Mouse (Mus musculus): ENCODE results near the gene Stil. TPM values are rescaled to one million over a fixed set of nuclear protein-coding genes. Genes with fewer than 3 reads are reported as not detected.

Gene Stil
- polyA plus RNA-seq, 1 experiment from 2014 or later: 2.6 TPM

DNA sequence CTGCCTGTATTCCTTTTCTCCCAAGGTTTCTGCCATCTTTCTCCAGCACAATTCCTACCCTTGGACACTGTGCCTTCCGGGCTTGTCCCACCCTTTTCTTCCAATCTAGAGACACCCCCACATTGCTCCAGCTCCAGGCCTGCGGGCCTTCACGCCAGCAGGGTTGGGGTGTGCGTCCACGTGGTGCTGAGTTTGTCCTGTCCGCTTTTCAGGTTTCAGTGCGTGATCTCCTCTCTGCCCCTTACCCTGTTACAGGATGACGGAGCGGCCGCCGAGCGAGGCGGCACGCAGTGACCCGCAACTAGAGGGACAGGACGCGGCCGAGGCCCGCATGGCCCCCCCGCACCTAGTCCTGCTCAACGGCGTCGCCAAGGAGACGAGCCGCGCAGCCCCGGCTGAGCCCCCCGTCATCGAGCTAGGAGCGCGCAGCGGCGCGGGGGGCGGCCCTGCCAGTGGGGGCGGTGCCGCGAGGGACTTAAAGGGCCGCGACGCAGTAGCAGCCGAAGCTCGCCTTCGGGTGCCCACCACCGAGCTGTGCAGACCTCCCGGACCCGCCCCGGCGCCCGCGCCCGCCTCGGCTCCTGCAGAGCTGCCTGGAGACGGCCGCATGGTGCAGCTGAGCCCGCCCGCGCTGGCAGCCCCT lies 63.0 kb downstream of the Stil start:
- no peaks in the 10 kb centered on the region for H3K36me3 ChIP-seq (replicated peaks)
- peaks cover 61% of the 10 kb centered on the region for H3K27me3 ChIP-seq (replicated peaks)
- peak; percentile 86 for ATAC-seq (replicated peaks)
- no peaks in the 10 kb centered on the region for H3K9me3 ChIP-seq
- H3K27ac ChIP-seq: peak overlapping the region; percentile 57
- peak overlapping the region; percentile 89 for H3K4me2 ChIP-seq
- under 1% methylated on average over 57 of the region's 58 CpGs for WGBS
- peak overlapping the region; percentile 47 for H3K4me3 ChIP-seq
- peaks cover 18% of the 10 kb centered on the region for H3K4me1 ChIP-seq
- H3K9ac ChIP-seq: peak overlapping the region; percentile 41

DNA sequence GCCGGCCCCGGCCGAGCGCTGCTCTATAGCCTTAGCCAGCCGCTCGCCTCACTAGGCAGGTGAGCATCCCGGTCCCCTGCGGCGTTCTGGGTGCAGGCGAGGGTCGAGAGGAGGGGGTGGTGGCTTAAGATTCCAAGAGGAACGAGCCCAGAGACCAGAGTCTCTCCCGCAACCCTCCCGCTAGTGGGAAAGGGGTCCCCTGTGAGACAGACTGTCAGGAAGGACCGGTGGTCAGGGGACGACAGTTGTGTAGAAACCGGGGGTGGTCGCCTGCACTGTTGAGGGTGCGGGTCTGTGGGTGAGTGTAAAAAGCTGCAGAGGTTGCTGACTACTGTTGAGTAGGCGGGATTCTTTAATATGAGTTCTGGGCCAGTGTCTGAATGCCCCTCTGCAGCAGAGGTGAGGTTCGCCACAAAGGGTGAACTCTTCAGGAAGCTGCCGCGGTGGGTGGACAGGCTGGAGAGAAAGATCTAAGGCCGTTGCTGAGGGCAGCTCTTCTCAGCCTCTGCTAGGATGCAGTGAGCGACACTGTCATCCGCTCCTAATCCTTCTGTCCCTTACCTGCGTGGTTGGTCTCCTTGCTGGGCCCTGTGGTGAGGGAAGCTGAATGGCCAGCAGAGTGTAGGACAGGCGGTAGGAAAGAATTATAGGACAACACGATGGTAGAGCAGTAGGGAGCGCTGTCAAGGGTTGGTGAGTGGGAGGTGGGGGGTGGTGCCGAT lies 63.7 kb downstream of the Stil start:
- ATAC-seq (replicated peaks): peak; percentile 25
- under 1% methylated on average over 31 of the region's 31 CpGs for WGBS

DNA sequence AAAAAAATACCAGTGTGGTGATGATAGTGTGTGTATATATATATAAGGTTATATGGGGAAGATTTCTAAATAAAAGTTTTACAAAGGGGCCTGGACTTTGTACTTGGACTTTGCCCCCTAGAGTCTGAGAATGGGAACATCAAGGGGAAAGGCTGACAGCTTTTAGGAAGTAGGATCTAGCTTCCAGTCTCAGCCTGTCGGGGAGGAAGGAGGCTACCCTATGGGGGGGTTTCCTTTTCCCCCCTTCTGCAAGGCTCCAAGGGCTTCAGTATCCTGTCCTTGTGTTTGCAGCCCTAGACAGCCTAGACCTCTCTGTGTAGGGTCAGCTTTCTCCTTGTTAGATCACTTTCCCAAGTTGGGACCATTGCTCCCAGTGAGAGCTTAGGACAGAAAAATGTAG lies 71.7 kb downstream of the Stil start:
- Histone ChIP-seq H3K27ac (no peak overlapping the region), H3K4me3 (no peak overlapping the region), H3K36me3 (replicated peaks) (no peaks in the 10 kb centered on the region), H3K9ac (no peak overlapping the region), H3K4me1 (no peaks in the 10 kb centered on the region), H3K4me2 (no peak overlapping the region), H3K27me3 (replicated peaks) (no peaks in the 10 kb centered on the region), H3K9me3 (no peaks in the 10 kb centered on the region)
- ATAC-seq (replicated peaks): no peak
- 63% methylated on average over 1 of the region's 1 CpGs for WGBS

More for the DNA sequence above, 63.7 kb downstream of the Stil start:
- peaks cover 60% of the 10 kb centered on the region for H3K27me3 ChIP-seq (replicated peaks)
- peak overlapping the region; percentile 41 for H3K9ac ChIP-seq
- H3K4me3 ChIP-seq: peak overlapping the region; percentile 47
- peaks cover 18% of the 10 kb centered on the region for H3K4me1 ChIP-seq
- peak overlapping the region; percentile 89 for H3K4me2 ChIP-seq
- no peaks in the 10 kb centered on the region for H3K9me3 ChIP-seq
- H3K36me3 ChIP-seq (replicated peaks): no peaks in the 10 kb centered on the region
- H3K27ac ChIP-seq: peak overlapping the region; percentile 57

DNA sequence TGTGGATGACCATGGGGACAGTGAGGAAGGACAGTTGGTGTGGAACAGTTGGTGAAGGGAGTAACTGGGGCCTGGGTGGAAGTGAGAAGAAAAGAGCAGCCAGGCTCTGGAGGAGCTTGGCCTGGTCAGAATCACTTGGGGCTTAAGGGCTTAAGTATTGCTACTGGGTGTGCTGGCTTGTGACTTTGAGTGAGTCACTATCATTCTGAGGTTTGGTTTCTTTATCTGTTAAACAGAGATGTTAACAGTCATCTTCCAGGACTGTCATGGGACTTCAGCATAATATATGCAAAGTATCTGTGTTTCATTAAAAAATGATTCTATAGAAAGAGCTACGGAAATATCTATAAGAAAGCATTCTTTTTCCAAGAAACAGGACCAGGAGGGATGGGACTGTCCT lies 74.8 kb downstream of the Stil start:
- 82% methylated on average over 1 of the region's 1 CpGs for WGBS

DNA sequence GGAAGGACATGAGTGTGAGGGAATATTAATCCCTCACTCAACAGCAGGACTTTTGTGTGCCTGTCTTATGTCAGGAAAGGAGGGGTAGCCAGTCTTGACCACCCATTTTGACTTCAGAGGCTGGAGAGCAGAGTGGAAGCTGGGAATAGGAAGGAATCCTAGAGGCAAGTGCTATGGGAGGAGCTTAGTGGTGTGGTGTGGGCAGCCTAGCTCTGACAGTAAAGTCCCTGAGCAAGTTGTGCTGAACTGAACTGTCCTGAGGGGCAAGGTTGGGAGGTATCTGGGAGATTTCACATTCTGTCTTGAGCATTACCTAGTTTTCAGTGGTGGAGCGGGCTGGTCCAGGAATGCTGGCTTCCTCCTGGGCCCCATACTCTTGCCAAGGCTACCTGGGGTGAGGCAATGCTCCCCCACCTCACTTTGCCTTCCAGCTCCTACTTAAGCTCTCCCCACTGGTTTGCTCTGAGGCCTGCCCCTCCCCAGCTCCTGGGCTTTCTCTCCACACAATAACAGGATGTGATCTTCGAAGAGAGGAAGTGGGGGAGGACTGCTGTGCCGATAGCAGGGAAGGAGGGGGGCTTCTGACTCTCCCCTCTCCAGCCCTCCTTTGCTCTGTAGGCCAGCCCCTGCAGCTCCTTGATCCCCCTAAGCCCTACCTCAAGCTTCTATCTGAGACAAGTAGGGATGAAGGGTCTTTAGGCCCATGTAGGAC lies 75.4 kb downstream of the Stil start:
- Histone ChIP-seq H3K9me3 (no peaks in the 10 kb centered on the region), H3K27ac (no peak overlapping the region), H3K27me3 (replicated peaks) (no peaks in the 10 kb centered on the region), H3K4me1 (peaks cover 17% of the 10 kb centered on the region), H3K36me3 (replicated peaks) (no peaks in the 10 kb centered on the region), H3K9ac (no peak overlapping the region), H3K4me3 (no peak overlapping the region), H3K4me2 (no peak overlapping the region)
- no peak for ATAC-seq (replicated peaks)
- 33% methylated on average over 3 of the region's 3 CpGs for WGBS

More for the DNA sequence above, 74.8 kb downstream of the Stil start:
- no peak overlapping the region for H3K4me3 ChIP-seq
- H3K27ac ChIP-seq: no peak overlapping the region
- H3K4me1 ChIP-seq: peaks cover 13% of the 10 kb centered on the region
- no peaks in the 10 kb centered on the region for H3K27me3 ChIP-seq (replicated peaks)
- H3K4me2 ChIP-seq: no peak overlapping the region
- H3K9me3 ChIP-seq: no peaks in the 10 kb centered on the region
- no peak overlapping the region for H3K9ac ChIP-seq
- H3K36me3 ChIP-seq (replicated peaks): no peaks in the 10 kb centered on the region
- ATAC-seq (replicated peaks): no peak

DNA sequence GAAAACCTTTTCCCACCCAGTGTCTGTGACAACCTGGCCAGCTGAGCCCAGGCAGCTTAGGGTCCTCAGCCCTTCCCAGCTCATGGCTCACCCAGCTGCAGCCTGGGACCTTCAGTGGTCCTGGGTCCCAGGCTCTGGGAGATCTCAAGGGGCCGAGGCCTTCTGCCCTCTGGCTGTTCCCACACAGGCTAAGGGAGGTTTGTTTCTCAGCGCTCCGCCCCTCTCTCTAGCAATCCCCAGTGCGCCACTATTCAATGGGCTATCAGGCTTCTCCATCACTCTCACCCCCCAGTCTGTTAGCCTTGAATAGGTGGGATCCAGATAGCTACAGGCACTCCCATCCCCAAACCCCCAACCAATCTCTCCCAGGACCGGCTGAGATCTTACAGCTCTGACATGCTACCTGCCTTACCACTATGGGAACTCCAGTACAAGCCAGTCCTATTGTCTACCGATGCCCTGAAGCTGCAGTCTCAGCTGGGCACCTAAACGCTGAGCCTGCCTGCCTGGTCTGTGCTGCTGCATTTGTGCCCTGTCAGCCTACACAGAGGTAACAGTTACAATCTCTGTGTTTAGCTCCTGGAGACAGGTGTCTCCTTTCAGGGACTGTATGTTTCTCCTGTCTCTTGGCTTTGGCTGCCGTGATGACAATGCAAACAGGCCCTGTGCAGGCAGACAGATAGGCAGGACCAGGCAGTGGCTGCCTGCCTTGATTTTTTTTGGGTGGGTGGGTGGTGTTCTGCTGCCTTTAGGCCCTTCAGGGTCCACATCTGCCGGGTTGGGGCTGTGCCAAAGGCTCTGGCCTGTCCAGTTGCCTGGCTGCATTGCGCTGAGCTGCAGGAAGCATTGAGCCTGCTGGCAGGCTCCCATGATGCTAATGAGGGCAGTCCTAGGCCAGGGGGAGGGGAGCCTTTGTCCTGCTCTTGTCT lies 79.2 kb downstream of the Stil start:
- peak; percentile 86 for ATAC-seq (replicated peaks)
- H3K36me3 ChIP-seq (replicated peaks): no peaks in the 10 kb centered on the region

DNA sequence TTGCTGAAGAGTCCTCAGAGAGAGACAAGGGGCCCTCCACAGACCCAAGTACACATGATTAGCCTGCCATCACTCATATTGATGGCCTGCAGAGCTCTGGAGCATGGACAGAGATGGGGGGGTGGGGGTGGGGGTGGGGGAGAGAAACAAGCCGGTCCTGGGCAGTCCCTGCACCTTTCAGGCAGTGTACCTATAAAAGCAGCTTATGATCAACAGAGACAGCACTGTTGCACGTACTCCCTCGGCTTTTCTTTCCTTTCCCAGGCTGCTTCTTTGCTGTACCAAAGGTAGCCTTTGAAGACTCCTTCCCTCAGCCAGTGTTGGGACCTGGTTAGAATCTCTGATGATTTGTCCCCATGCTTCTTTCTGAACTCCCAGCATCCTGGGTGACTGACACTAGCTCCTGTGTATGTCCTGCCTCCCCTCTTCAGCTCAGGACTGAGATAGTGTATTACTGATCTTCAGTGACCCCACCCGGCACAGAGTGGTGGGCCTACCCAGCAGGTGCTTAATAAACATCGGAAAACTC lies 79.9 kb downstream of the Stil start:
- H3K36me3 ChIP-seq (replicated peaks): no peaks in the 10 kb centered on the region
- no peak overlapping the region for H3K4me3 ChIP-seq
- H3K9ac ChIP-seq: peak overlapping the region; percentile 14; the same call in 1 of the 2 replicates
- peak; percentile 34 for ATAC-seq (replicated peaks)
- peaks cover 17% of the 10 kb centered on the region for H3K4me1 ChIP-seq
- H3K4me2 ChIP-seq: no peak overlapping the region; the same call in 1 of the 2 replicates
- no peaks in the 10 kb centered on the region for H3K9me3 ChIP-seq
- 0 out of 2 replicates have a peak, but pooled peaks cover 4% of the 10 kb centered on the region for H3K27me3 ChIP-seq (replicated peaks)
- peak overlapping the region; percentile 72 for H3K27ac ChIP-seq
- WGBS: 11% methylated on average over 5 of the region's 5 CpGs

More for the DNA sequence above, 79.2 kb downstream of the Stil start:
- Histone ChIP-seq H3K9ac (peak overlapping the region; percentile 14; the same call in 1 of the 2 replicates), H3K27ac (peak overlapping the region; percentile 72), H3K27me3 (replicated peaks) (0 out of 2 replicates have a peak, but pooled peaks cover 4% of the 10 kb centered on the region), H3K4me1 (peaks cover 17% of the 10 kb centered on the region), H3K9me3 (no peaks in the 10 kb centered on the region), H3K4me3 (no peak overlapping the region), H3K4me2 (peak overlapping the region; percentile 5; the same call in 1 of the 2 replicates)
- WGBS: 21% methylated on average over 10 of the region's 10 CpGs

DNA sequence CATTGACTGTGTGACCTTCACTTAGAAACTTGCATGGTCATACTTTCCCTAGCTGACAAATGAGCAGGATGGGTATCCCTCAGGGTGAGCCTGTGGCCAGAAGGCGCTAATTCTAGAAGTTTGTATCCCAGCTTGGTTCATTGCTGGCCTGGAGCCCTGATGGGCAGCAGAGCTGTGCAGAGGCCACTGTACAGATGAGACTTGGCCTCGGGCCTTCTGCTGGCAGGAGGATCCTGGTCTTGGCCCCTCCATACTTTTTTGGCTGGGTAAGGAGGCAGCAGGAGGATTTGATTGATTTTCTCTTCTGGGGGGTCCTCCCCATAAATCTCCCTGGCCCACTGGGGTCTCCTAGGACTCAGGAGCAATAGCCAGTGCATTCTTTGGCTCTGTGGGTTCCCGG lies 83.1 kb downstream of the Stil start:
- peaks cover 4% of the 10 kb centered on the region for H3K27me3 ChIP-seq (replicated peaks)
- H3K4me3 ChIP-seq: no peak overlapping the region
- ATAC-seq (replicated peaks): no peak
- no peaks in the 10 kb centered on the region for H3K9me3 ChIP-seq
- H3K9ac ChIP-seq: no peak overlapping the region
- H3K27ac ChIP-seq: no peak overlapping the region
- H3K4me1 ChIP-seq: peaks cover 17% of the 10 kb centered on the region
- no peak overlapping the region for H3K4me2 ChIP-seq
- H3K36me3 ChIP-seq (replicated peaks): no peaks in the 10 kb centered on the region
- WGBS: 83% methylated on average over 3 of the region's 3 CpGs

DNA sequence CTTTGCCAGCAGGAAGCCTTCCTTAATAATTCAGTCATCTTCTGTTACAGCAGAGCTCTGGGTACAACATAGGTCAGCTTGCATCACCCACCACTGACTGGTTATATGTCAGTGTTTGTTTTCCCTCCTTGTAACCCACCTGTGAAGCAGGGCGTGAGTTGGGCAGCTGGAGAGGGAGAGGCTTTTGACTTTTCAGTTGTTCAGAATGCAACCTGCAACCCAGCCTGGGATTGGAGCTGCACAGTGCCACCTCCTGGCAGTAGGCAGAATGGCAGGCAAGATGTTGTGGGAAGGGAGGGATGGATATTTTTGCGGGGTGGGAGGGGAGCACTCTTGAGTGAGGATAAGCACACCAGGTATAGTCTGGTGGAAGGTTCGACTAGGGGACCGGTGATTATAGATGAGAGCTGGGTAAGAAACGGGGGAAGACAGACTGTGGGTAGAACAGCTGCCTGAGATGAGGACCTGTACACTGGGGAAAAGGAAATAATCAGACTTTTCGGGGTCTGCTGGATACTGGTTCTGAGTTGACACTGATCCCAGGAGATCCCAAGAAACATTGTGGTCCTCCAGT lies 85.7 kb downstream of the Stil start:
- peak; percentile 65 for ATAC-seq (replicated peaks)
- no peaks in the 10 kb centered on the region for H3K36me3 ChIP-seq (replicated peaks)
- H3K4me3 ChIP-seq: no peak overlapping the region
- WGBS: 17% methylated on average over 6 of the region's 6 CpGs
- H3K9ac ChIP-seq: no peak overlapping the region
- no peak overlapping the region for H3K27ac ChIP-seq
- H3K9me3 ChIP-seq: no peaks in the 10 kb centered on the region
- H3K27me3 ChIP-seq (replicated peaks): peaks cover 7% of the 10 kb centered on the region
- no peak overlapping the region for H3K4me2 ChIP-seq
- H3K4me1 ChIP-seq: no peaks in the 10 kb centered on the region

DNA sequence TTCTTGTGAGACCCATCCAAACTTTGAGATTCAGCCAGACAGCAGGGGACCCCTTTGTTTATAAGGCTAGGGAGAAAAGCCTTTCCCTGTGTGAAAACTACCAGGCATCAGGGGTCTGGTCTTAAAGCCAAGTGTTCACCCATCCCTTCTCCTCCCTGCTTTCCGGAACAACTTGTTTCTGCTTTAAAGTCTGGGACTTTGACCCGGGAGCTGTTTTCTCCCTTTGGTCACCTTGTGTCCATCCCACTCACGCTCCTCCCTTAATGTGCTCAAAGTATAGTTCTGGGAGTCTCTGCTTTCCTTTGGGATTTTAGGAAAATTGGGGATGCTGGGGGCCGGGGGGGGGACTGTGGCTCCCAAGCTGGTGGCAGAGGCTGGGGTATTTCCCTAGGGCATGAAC lies 86.3 kb downstream of the Stil start:
- 70% methylated on average over 4 of the region's 4 CpGs for WGBS
- H3K9me3 ChIP-seq: no peaks in the 10 kb centered on the region
- no peak for ATAC-seq (replicated peaks)
- peaks cover 7% of the 10 kb centered on the region for H3K27me3 ChIP-seq (replicated peaks)
- no peak overlapping the region for H3K9ac ChIP-seq
- no peaks in the 10 kb centered on the region for H3K36me3 ChIP-seq (replicated peaks)
- H3K4me3 ChIP-seq: no peak overlapping the region
- H3K27ac ChIP-seq: no peak overlapping the region
- H3K4me2 ChIP-seq: no peak overlapping the region
- no peaks in the 10 kb centered on the region for H3K4me1 ChIP-seq

DNA sequence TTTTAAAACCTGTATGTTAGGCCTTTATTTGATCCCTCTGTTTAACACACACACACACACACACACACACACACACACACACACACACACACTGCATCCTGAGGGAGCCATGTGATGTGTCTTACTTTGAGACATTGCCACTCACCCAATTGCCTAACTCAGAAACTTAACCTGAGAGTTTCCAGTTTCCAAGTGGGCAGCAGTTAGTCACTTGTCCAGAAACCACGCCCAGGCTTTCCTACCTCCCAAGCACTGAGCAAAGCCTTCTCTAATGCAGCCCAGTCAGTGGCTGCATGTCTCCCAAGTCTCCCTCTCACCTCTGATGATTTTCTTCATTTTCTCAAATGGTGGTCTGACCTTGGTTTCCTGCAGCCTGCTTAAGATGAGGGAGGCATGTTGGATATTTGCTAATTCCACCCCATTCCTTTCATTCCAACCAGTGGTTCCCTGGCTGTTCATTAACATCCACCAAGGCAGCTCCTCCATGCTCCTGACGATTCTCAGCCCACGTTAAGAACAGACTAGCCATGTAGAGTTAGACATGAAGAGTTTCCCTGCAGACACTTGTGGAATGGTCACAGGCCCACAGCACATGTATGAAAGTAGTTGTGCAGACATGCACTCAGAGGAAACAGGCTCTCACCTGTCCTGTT lies 86.9 kb downstream of the Stil start:
- ATAC-seq (replicated peaks): no peak
- no peak overlapping the region for H3K4me2 ChIP-seq

More for the DNA sequence above, 86.9 kb downstream of the Stil start:
- Histone ChIP-seq H3K4me3 (no peak overlapping the region), H3K9ac (no peak overlapping the region), H3K36me3 (replicated peaks) (no peaks in the 10 kb centered on the region), H3K4me1 (no peaks in the 10 kb centered on the region), H3K27ac (no peak overlapping the region), H3K9me3 (no peaks in the 10 kb centered on the region), H3K27me3 (replicated peaks) (peaks cover 7% of the 10 kb centered on the region)
- WGBS: 73% methylated on average over 3 of the region's 3 CpGs

Data from midbrain, embryonic 15.5 days (tissue).